Mouse (Mus musculus): ENCODE results near the gene Il18r1. TPM values are rescaled to one million over a fixed set of nuclear protein-coding genes. Genes with fewer than 3 reads are reported as not detected.

Gene Il18r1
- polyA plus RNA-seq, 1 experiment from 2014 or later: 0.27 TPM

- 83% methylated on average over 11 of the region's 11 CpGs for WGBS
- Histone ChIP-seq H3K4me2 (no peak overlapping the region), H3K4me1 (no peaks in the 10 kb centered on the region), H3K4me3 (replicated peaks) (no peak overlapping the region), H3K27ac (no peak overlapping the region), H3K9ac (no peak overlapping the region), H3K9me3 (replicated peaks) (no peaks in the 10 kb centered on the region), H3K36me3 (no peaks in the 10 kb centered on the region), H3K27me3 (no peaks in the 10 kb centered on the region)
- no peak for ATAC-seq (replicated peaks; ENCODE audit: low FRiP score)
These were observed 36.4 kb downstream of the Il18r1 start for GRCm38 (mm10) chr1:40501546-40502398.

- Histone ChIP-seq H3K27me3 (no peaks in the 10 kb centered on the region), H3K36me3 (no peaks in the 10 kb centered on the region), H3K9ac (no peak overlapping the region), H3K4me1 (no peaks in the 10 kb centered on the region), H3K9me3 (replicated peaks) (no peaks in the 10 kb centered on the region), H3K4me3 (replicated peaks) (no peak overlapping the region), H3K27ac (no peak overlapping the region), H3K4me2 (no peak overlapping the region)
- WGBS: 65% methylated on average over 5 of the region's 5 CpGs
- ATAC-seq (replicated peaks; ENCODE audit: low FRiP score): no peak
These were observed 39.2 kb downstream of the Il18r1 start for GRCm38 (mm10) chr1:40504548-40504947.

DNA sequence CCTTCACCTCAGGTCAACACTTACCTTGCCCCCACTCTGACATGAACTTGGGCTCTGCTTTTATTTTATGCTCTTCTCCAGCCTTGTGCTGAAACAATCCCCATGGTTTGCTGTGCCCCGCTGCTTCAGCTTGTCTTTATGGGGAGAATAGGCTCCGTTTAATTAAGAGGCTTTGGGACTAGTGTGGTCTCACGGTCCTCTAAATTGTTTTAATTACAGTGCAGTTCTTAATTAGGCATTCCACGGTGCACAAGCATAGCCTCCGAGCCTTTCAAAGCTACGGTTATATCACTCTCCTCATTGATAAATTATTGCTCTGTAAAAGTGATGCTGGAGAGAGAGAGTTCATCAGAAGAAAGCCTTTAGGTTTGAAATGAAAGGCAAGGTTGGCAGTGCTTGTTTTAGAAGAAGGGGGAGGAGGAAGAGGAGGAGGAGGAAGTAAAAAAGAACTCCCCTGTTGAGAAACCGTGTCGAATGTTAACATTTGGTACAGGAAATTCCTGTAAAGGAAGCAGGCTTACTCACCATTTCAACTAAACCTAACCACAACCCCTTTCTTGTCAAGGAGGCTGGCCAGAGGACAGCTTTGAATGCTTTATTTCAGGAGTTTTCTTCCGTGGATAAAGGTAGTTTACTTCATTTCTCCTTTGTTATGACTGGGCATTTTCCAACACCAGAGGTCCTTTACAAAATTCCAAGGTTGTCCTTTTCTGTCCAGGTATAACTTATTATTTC, 49.7 kb downstream of the Il18r1 start, which contains the start of gene Il18rap:
Gene Il18rap (plus strand): TSS at position 512 of the 735 bp plus-strand sequence.
- no peaks in the 10 kb centered on the region for H3K4me1 ChIP-seq
- no peaks in the 10 kb centered on the region for H3K36me3 ChIP-seq
- no peak within 1 kb of the TSS for H3K4me2 ChIP-seq
- WGBS: 24% methylated on average over 9 of the region's 9 CpGs
- H3K27me3 ChIP-seq: no peaks in the 10 kb centered on the region
- ATAC-seq (replicated peaks; ENCODE audit: low FRiP score): no peak
- no peaks in the 10 kb centered on the region for H3K9me3 ChIP-seq (replicated peaks)
- H3K27ac ChIP-seq: no peak within 1 kb of the TSS
- H3K4me3 ChIP-seq (replicated peaks): no peak within 1 kb of the TSS
- no peak within 1 kb of the TSS for H3K9ac ChIP-seq

GRCm38 (mm10) chr1:40516364-40516763, 51.0 kb downstream of the Il18r1 start:
- 91% methylated on average over 6 of the region's 6 CpGs for WGBS
- Histone ChIP-seq H3K4me2 (no peak overlapping the region), H3K4me3 (replicated peaks) (no peak overlapping the region), H3K27ac (no peak overlapping the region), H3K9ac (no peak overlapping the region), H3K36me3 (no peaks in the 10 kb centered on the region), H3K27me3 (no peaks in the 10 kb centered on the region), H3K4me1 (no peaks in the 10 kb centered on the region), H3K9me3 (replicated peaks) (no peaks in the 10 kb centered on the region)
- no peak for ATAC-seq (replicated peaks; ENCODE audit: low FRiP score)

DNA sequence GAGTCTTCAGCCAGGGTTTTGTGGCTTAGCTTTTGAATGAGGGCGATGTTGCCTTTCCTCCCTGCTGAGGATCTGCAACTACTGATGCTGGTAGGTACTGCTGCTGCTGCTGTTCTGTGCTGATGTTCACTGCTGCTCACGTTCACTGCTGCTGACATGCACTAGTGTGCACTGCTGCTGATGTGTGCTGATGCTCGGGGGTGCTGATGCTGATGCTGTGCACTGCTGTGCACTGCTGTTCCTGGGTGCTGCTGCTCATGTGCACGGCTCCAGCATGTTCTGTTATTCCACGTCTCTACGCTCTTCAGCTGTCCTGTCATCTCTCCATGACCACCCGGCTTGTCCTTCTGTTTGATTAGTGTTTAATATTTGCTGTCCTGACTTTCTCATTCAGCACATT, 57.6 kb downstream of the Il18r1 start:
- H3K4me1 ChIP-seq: no peaks in the 10 kb centered on the region
- H3K36me3 ChIP-seq: no peaks in the 10 kb centered on the region
- no peak overlapping the region for H3K27ac ChIP-seq
- no peak overlapping the region for H3K4me2 ChIP-seq
- H3K9ac ChIP-seq: no peak overlapping the region
- H3K9me3 ChIP-seq (replicated peaks): no peaks in the 10 kb centered on the region
- ATAC-seq (replicated peaks; ENCODE audit: low FRiP score): no peak
- H3K27me3 ChIP-seq: no peaks in the 10 kb centered on the region
- no peak overlapping the region for H3K4me3 ChIP-seq (replicated peaks)
- 82% methylated on average over 7 of the region's 7 CpGs for WGBS

GRCm38 (mm10) chr1:40523971-40524722, 58.8 kb downstream of the Il18r1 start:
- no peaks in the 10 kb centered on the region for H3K4me1 ChIP-seq
- H3K36me3 ChIP-seq: no peaks in the 10 kb centered on the region
- H3K4me3 ChIP-seq (replicated peaks): no peak overlapping the region
- ATAC-seq (replicated peaks; ENCODE audit: low FRiP score): no peak
- no peak overlapping the region for H3K27ac ChIP-seq
- H3K4me2 ChIP-seq: no peak overlapping the region
- 84% methylated on average over 5 of the region's 5 CpGs for WGBS
- no peaks in the 10 kb centered on the region for H3K9me3 ChIP-seq (replicated peaks)
- no peaks in the 10 kb centered on the region for H3K27me3 ChIP-seq
- H3K9ac ChIP-seq: no peak overlapping the region

- Histone ChIP-seq H3K4me2 (no peak overlapping the region), H3K27me3 (no peaks in the 10 kb centered on the region), H3K9me3 (replicated peaks) (no peaks in the 10 kb centered on the region), H3K9ac (no peak overlapping the region), H3K4me3 (replicated peaks) (no peak overlapping the region), H3K4me1 (no peaks in the 10 kb centered on the region), H3K36me3 (no peaks in the 10 kb centered on the region), H3K27ac (no peak overlapping the region)
- no peak for ATAC-seq (replicated peaks; ENCODE audit: low FRiP score)
- 88% methylated on average over 5 of the region's 5 CpGs for WGBS
These were observed 63.9 kb downstream of the Il18r1 start for GRCm38 (mm10) chr1:40529287-40529686.

DNA sequence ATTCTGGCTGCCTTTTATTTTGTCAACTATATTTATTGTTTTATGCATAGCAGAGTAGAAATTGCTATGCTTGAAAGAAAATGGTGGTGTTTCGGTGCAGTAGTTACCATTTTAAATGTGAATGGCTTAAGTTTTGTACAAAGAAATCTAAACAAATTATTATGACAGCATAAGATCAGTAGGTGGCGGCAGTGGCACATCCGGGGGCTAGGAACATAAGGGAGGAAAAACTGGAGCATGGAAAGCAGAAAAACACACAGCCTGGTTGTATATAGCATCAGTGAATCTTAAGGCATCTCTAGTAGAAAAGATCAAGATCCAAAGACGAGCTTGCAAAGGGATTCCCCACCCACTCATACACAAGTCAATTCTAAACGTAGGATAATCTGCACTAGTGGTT, 72.2 kb downstream of the Il18r1 start:
- H3K4me3 ChIP-seq (replicated peaks): no peak overlapping the region
- H3K27ac ChIP-seq: no peak overlapping the region
- no peaks in the 10 kb centered on the region for H3K27me3 ChIP-seq
- no peak for ATAC-seq (replicated peaks; ENCODE audit: low FRiP score)
- no peaks in the 10 kb centered on the region for H3K36me3 ChIP-seq
- H3K9ac ChIP-seq: no peak overlapping the region
- H3K4me1 ChIP-seq: no peaks in the 10 kb centered on the region
- no peak overlapping the region for H3K4me2 ChIP-seq
- no peaks in the 10 kb centered on the region for H3K9me3 ChIP-seq (replicated peaks)
- 74% methylated on average over 5 of the region's 5 CpGs for WGBS

DNA sequence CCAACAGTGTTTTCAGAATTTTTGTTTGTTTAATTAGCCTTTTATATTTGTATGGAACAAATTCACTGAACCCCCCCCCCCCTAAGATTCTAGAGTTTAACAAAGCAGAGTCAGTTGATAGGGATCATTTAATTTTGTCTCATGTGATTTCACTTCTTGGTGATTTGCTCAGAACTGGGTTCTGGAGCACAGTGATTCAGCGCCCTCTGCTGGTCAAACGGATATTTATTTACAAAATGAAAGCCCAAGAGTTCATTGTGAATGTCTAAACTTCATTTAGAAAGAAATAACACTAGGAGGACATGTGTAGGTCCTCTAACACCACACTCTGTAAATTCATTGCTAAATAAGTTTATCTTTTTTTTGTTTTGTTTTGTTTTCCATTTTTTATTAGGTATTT, 79.3 kb downstream of the Il18r1 start:
- no peak for ATAC-seq (replicated peaks; ENCODE audit: low FRiP score)
- Histone ChIP-seq H3K4me3 (replicated peaks) (no peak overlapping the region), H3K4me2 (no peak overlapping the region), H3K27ac (no peak overlapping the region), H3K36me3 (no peaks in the 10 kb centered on the region), H3K9ac (no peak overlapping the region), H3K27me3 (no peaks in the 10 kb centered on the region), H3K4me1 (no peaks in the 10 kb centered on the region), H3K9me3 (replicated peaks) (no peaks in the 10 kb centered on the region)
- 0% methylated on average over 2 of the region's 2 CpGs for WGBS

GRCm38 (mm10) chr1:40546645-40547044, 81.3 kb downstream of the Il18r1 start:
- H3K36me3 ChIP-seq: no peaks in the 10 kb centered on the region
- H3K9me3 ChIP-seq (replicated peaks): no peaks in the 10 kb centered on the region
- H3K27me3 ChIP-seq: no peaks in the 10 kb centered on the region
- 80% methylated on average over 4 of the region's 4 CpGs for WGBS
- no peak overlapping the region for H3K9ac ChIP-seq
- ATAC-seq (replicated peaks; ENCODE audit: low FRiP score): no peak
- no peaks in the 10 kb centered on the region for H3K4me1 ChIP-seq
- no peak overlapping the region for H3K27ac ChIP-seq
- H3K4me3 ChIP-seq (replicated peaks): no peak overlapping the region
- H3K4me2 ChIP-seq: no peak overlapping the region

GRCm38 (mm10) chr1:40547064-40547572, 81.8 kb downstream of the Il18r1 start:
- no peak overlapping the region for H3K9ac ChIP-seq
- 67% methylated on average over 11 of the region's 11 CpGs for WGBS
- no peak overlapping the region for H3K4me2 ChIP-seq
- no peaks in the 10 kb centered on the region for H3K4me1 ChIP-seq
- H3K27ac ChIP-seq: no peak overlapping the region
- no peaks in the 10 kb centered on the region for H3K27me3 ChIP-seq
- no peak overlapping the region for H3K4me3 ChIP-seq (replicated peaks)
- H3K9me3 ChIP-seq (replicated peaks): no peaks in the 10 kb centered on the region
- no peaks in the 10 kb centered on the region for H3K36me3 ChIP-seq
- ATAC-seq (replicated peaks; ENCODE audit: low FRiP score): no peak

GRCm38 (mm10) chr1:40547762-40548161, 82.4 kb downstream of the Il18r1 start:
- no peaks in the 10 kb centered on the region for H3K27me3 ChIP-seq
- no peak overlapping the region for H3K9ac ChIP-seq
- H3K4me3 ChIP-seq (replicated peaks): no peak overlapping the region
- 57% methylated on average over 10 of the region's 10 CpGs for WGBS
- no peak overlapping the region for H3K27ac ChIP-seq
- no peak overlapping the region for H3K4me2 ChIP-seq
- no peaks in the 10 kb centered on the region for H3K9me3 ChIP-seq (replicated peaks)
- H3K36me3 ChIP-seq: no peaks in the 10 kb centered on the region
- no peak for ATAC-seq (replicated peaks; ENCODE audit: low FRiP score)
- no peaks in the 10 kb centered on the region for H3K4me1 ChIP-seq
